In the genomic region with DNA sequence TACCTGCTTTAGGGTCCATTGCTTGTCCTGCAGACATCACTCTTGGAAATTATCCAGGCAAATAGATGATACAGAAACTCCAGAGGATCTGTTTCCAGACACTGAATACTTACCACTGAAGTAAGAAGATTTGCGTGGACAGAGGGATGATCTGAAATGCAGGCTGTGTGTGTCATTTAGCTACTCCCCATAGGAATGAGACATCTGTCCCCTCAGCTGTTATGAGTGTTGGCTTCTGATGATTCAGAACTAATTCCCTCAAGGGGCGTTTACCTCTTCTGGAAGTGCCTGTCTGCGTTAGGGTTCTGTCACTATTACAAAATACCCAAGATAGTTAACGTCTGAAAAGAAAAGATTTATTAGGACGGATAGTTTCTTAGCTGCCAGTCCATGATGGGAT, we compare ENCODE assay signal across 22 mouse cellular contexts.
A peak's percentile ranks its signal among the peaks of the same experiment; 100 is the strongest.
DNase-seq lines count a peak whose midpoint lies in the region; ATAC-seq and TF ChIP-seq lines count a peak whose summit lies in the region.
"Had no signal": no experiment of that assay in that cellular context is flagged by ENCODE, and none has a peak within 500 bp of the region (broad histone marks: within the 10 kb centered on the region; RNA-seq: fewer than 3 reads in every experiment).

No protein-coding gene starts in this region.

- no peaks in the 10 kb centered on the region for H3K36me3 ChIP-seq in myocyte (ENCODE audit: control insufficient read depth, insufficient read depth)
- H3K36me3 ChIP-seq in hindbrain, embryonic 11.5 days (ENCODE audit: control insufficient read depth, insufficient read depth, low read length), result no peaks in the 10 kb centered on the region
- H3K36me3 ChIP-seq: forebrain, embryonic 10.5 days; hindbrain, embryonic 13.5 days had no signal

- no peak overlapping the region for H3K27ac ChIP-seq in hindbrain, embryonic 11.5 days (ENCODE audit: low read depth, low read length)
- H3K27ac ChIP-seq: forebrain, embryonic 10.5 days; forebrain, embryonic 13.5 days; hindbrain, embryonic 13.5 days had no signal

- DNase-seq in layer of hippocampus, adult 9-11 months, result peak; percentile 20
- no peak for DNase-seq in layer of hippocampus, adult 9-10 months (ENCODE audit: low spot score)
- DNase-seq in right cerebral cortex, adult 18-20 months, result peak; percentile 3
- no peak for DNase-seq in right cerebral cortex, postnatal 36 days (ENCODE audit: low spot score in 2 of 2)
- no peak for DNase-seq in hindbrain, embryonic 11.5 days (ENCODE audit: low spot score)
- no peak for DNase-seq in lung, postnatal 25 days (ENCODE audit: low spot score)
- DNase-seq: adrenal gland, adult 2 months; adrenal gland, postnatal 14 days; cerebellum, adult 11-12 months; cerebellum, adult 9-10 months; cerebellum, postnatal 14 days; gastrocnemius, postnatal 10 days; gastrocnemius, postnatal 36 days; heart, adult 11 months had no signal

- ATAC-seq in hindbrain, embryonic 11.5 days (ENCODE audit: low FRiP score), result no peak
- ATAC-seq: CD4-positive, CD25-positive, alpha-beta regulatory T cell, adult 4 months; forebrain, embryonic 13.5 days; forebrain, embryonic 16.5 days; hindbrain, embryonic 16.5 days had no signal

- no peak overlapping the region for H3K4me3 ChIP-seq in myocyte
- no peak overlapping the region for H3K4me3 ChIP-seq in hindbrain, embryonic 11.5 days (ENCODE audit: low read depth, low read length)
- H3K4me3 ChIP-seq: forebrain, embryonic 10.5 days; forebrain, embryonic 13.5 days; hindbrain, embryonic 13.5 days had no signal

- H3K9me3 ChIP-seq in hindbrain, embryonic 11.5 days (ENCODE audit: control insufficient read depth, low read length), result no peaks in the 10 kb centered on the region
- H3K9me3 ChIP-seq: forebrain, embryonic 10.5 days; forebrain, embryonic 13.5 days; hindbrain, embryonic 13.5 days had no signal

- no peaks in the 10 kb centered on the region for H3K27me3 ChIP-seq in myocyte (ENCODE audit: control insufficient read depth, insufficient read depth, insufficient read length)
- no peaks in the 10 kb centered on the region for H3K27me3 ChIP-seq in hindbrain, embryonic 11.5 days (ENCODE audit: control insufficient read depth, insufficient read depth, low read length)
- H3K27me3 ChIP-seq: forebrain, embryonic 13.5 days; hindbrain, embryonic 13.5 days had no signal

- no peak for TF ChIP-seq POLR2A in myocyte (IDR thresholded peaks at IDR 0.05; ENCODE audit: insufficient read length, low read depth)

- no peaks in the 10 kb centered on the region for H3K79me2 ChIP-seq in myocyte (ENCODE audit: control insufficient read depth, insufficient read depth)

- no peak overlapping the region for H3K4me2 ChIP-seq in myocyte (ENCODE audit: low read depth)
- H3K4me2 ChIP-seq in hindbrain, embryonic 11.5 days (replicated peaks; ENCODE audit: low read depth, low read length), result no peak overlapping the region
- H3K4me2 ChIP-seq: forebrain, embryonic 13.5 days; heart, embryonic 11.5 days; hindbrain, embryonic 13.5 days had no signal

- WGBS in hindbrain, embryonic 11.5 days, result 81% methylated on average over 5 of the region's 5 CpGs

- H3ac ChIP-seq in myocyte (ENCODE audit: control insufficient read depth, insufficient read length), result no peak overlapping the region

- H3K4me1 ChIP-seq in hindbrain, embryonic 11.5 days (replicated peaks; ENCODE audit: control insufficient read depth, insufficient read depth, low read length), result no peaks in the 10 kb centered on the region
- H3K4me1 ChIP-seq: forebrain, embryonic 10.5 days; forebrain, embryonic 13.5 days; hindbrain, embryonic 13.5 days had no signal

- H3K9ac ChIP-seq in hindbrain, embryonic 11.5 days (ENCODE audit: low read depth, low read length), result no peak overlapping the region
- H3K9ac ChIP-seq: forebrain, embryonic 13.5 days; hindbrain, embryonic 13.5 days had no signal

TF ChIP-seq in myocyte, 11 proteins besides CTCF, POLR2A, EP300 and RAD21:
- TF ChIP-seq USF1 (IDR thresholded peaks at IDR 0.05; ENCODE audit: low read depth) (no peak), TCF12 (IDR thresholded peaks at IDR 0.05; ENCODE audit: insufficient read depth, poor library complexity, severe bottlenecking) (no peak), E2F4 (IDR thresholded peaks at IDR 0.05; ENCODE audit: insufficient read depth) (no peak), MYOG (IDR thresholded peaks at IDR 0.05; ENCODE audit: control insufficient read depth in 1 of 3, insufficient read depth in 1 of 3, insufficient read length in 2 of 3, low read depth in 2 of 3) (peak in 1 of 3 experiments; percentile 38), MAX (IDR thresholded peaks at IDR 0.05; ENCODE audit: low read depth) (no peak), MYOD1 (IDR thresholded peaks at IDR 0.05; ENCODE audit: control insufficient read depth in 1 of 3, insufficient read length in 2 of 3, low read depth in 2 of 3) (peak in 1 of 3 experiments; percentile 67), SRF (IDR thresholded peaks at IDR 0.05; ENCODE audit: control insufficient read depth, insufficient read length, low read depth) (no peak), CEBPB (IDR thresholded peaks at IDR 0.05; ENCODE audit: insufficient read depth, poor library complexity, severe bottlenecking) (0 out of 2 replicates have a peak, but pooled peaks have one; percentile 32), REST (IDR thresholded peaks at IDR 0.05; ENCODE audit: insufficient read depth, insufficient read length) (no peak), POLR2AphosphoS2 (IDR thresholded peaks at IDR 0.05; ENCODE audit: insufficient read length, low read depth) (no peak), TCF3 (IDR thresholded peaks at IDR 0.05; ENCODE audit: insufficient read length, low read depth) (no peak)

Comparison
In these comparisons a context has a peak if more than half of its experiments do, and no peak if none do; other contexts are left out.
1. DNase-seq: peak in layer of hippocampus, adult 9-11 months (single experiment) and right cerebral cortex, adult 18-20 months (single experiment); none in layer of hippocampus, adult 9-10 months (single experiment), right cerebral cortex, postnatal 36 days (0 of 2), hindbrain, embryonic 11.5 days (single experiment) and lung, postnatal 25 days (single experiment).